Mouse (Mus musculus): ENCODE measurements at regions not wholly inside any gene's neighbourhood (a gene's known extent, or its start where the extent isn't known, plus 50 kb on each side); places are given as distances from the start of the nearest gene placed in this dataset.

- TF ChIP-seq POLR2A (IDR thresholded peaks at IDR 0.05; ENCODE audit: borderline replicate concordance, insufficient read depth, low read length) (no peak), CTCF (IDR thresholded peaks at IDR 0.05; ENCODE audit: borderline replicate concordance, insufficient read depth, low read depth, low read length) (no peak)
These were observed 313.4 kb downstream of the Tmem114 start for GRCm38 (mm10) chr16:8111329-8112116.
